Mouse (Mus musculus): ENCODE measurements around the gene Cyp2c69. TPM values are rescaled to one million over a fixed set of nuclear protein-coding genes. Genes with fewer than 3 reads are reported as not detected.
"Not testable (repeated sequence)": the region's sequence is repeated elsewhere in the genome, so short reads cannot be mapped to it uniquely, and the experiment has no call there.

Cyp2c69 gene
- not detected in 2 replicates for polyA plus RNA-seq (2016; fragmentation: Nextera tagmentation; extraction: Ambion mirVana)

GRCm38 (mm10) chr19:39886699-39887098 is at the start of gene Cyp2c69:
Gene Cyp2c69, minus strand, starts transcription at chr19:39886799.
- not testable (repeated sequence) for H3K36me3 ChIP-seq; H3K27me3 ChIP-seq (ENCODE audit: insufficient read depth, poor library complexity, severe bottlenecking)

GRCm38 (mm10) chr19:39935396-39935795 is 48.8 kb upstream of the Cyp2c69 start:
- no peaks in the 10 kb centered on the region for H3K4me1 ChIP-seq (replicated peaks)
- no peak for DNase-seq (ENCODE audit: low spot score)
- H3K9me3 ChIP-seq: peaks cover 23% of the 10 kb centered on the region; the same call in 1 of the 2 replicates
- H3K4me3 ChIP-seq: no peak overlapping the region
- no peaks in the 10 kb centered on the region for H3K36me3 ChIP-seq
- no peak overlapping the region for H3K27ac ChIP-seq
- WGBS: 90% methylated on average over 2 of the region's 2 CpGs
- no peaks in the 10 kb centered on the region for H3K27me3 ChIP-seq (ENCODE audit: insufficient read depth, poor library complexity, severe bottlenecking)

More at GRCm38 (mm10) chr19:39886699-39887098, at the start of gene Cyp2c69:
- not testable (repeated sequence) for H3K4me1 ChIP-seq (replicated peaks); H3K4me3 ChIP-seq; DNase-seq (ENCODE audit: low spot score); H3K9me3 ChIP-seq; H3K27ac ChIP-seq
- WGBS: 91% methylated on average over 3 of the region's 3 CpGs

DNA sequence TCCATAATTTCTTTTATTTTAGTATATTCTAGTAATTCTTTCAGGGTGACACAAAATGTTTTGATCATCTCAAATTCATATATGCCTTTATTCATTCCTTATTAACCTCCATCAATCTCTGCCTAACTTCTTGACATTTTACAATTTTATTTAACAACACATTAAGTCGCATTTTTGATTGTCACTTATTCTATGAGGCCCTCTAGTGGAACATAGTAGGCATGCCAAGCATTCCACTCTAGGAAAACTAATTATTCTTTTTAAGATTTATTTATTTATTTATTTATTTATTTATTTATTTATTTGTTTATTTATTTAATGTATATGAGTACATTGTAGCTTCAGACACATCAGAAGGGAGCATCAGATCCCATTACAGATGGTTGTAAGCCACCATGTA is 43.4 kb upstream of the Cyp2c69 start:
- Histone ChIP-seq H3K27ac (no peak overlapping the region), H3K4me3 (no peak overlapping the region), H3K9me3 (peaks cover 17% of the 10 kb centered on the region; the same call in 1 of the 2 replicates), H3K27me3 (ENCODE audit: insufficient read depth, poor library complexity, severe bottlenecking) (no peaks in the 10 kb centered on the region), H3K36me3 (no peaks in the 10 kb centered on the region), H3K4me1 (replicated peaks) (no peaks in the 10 kb centered on the region)
- WGBS: 68% methylated on average over 1 of the region's 1 CpGs
- no peak for DNase-seq (ENCODE audit: low spot score)

GRCm38 (mm10) chr19:39901656-39902055 is 15.1 kb upstream of the Cyp2c69 start:
- DNase-seq (ENCODE audit: low spot score): no peak
- H3K4me3 ChIP-seq: no peak overlapping the region

DNA sequence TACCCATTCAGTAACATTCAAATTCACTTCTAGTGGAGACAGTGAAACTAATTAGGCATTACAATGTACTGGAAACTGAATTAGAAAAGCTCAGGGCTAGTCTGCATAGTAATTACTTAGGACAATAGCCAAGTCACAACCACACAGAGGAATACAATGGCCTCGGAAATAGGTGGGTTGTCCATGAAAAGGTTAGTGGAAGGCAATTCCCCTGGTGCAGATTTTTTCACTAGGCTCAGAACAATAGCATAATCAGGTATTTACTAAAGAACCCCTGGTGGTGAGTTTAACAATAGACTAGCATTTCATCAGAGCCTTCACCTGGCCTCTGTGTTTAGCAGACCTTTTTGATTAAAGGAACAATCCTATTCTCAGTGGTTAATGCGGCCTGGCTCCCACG is 3.5 kb upstream of the Cyp2c69 start:
- not testable (repeated sequence) for H3K4me1 ChIP-seq (replicated peaks); DNase-seq (ENCODE audit: low spot score); H3K36me3 ChIP-seq; H3K9me3 ChIP-seq; H3K27me3 ChIP-seq (ENCODE audit: insufficient read depth, poor library complexity, severe bottlenecking); H3K4me3 ChIP-seq; H3K27ac ChIP-seq
- WGBS: 87% methylated on average over 3 of the region's 3 CpGs

More at GRCm38 (mm10) chr19:39901656-39902055, 15.1 kb upstream of the Cyp2c69 start:
- Histone ChIP-seq H3K27me3 (ENCODE audit: insufficient read depth, poor library complexity, severe bottlenecking) (no peaks in the 10 kb centered on the region), H3K4me1 (replicated peaks) (no peaks in the 10 kb centered on the region), H3K27ac (no peak overlapping the region), H3K36me3 (no peaks in the 10 kb centered on the region), H3K9me3 (peaks cover 11% of the 10 kb centered on the region; the same call in 1 of the 2 replicates)
- 83% methylated on average over 2 of the region's 2 CpGs for WGBS

- 87% methylated on average over 1 of the region's 1 CpGs for WGBS
- Histone ChIP-seq H3K36me3 (no peaks in the 10 kb centered on the region), H3K27me3 (ENCODE audit: insufficient read depth, poor library complexity, severe bottlenecking) (no peaks in the 10 kb centered on the region), H3K4me3 (no peak overlapping the region), H3K27ac (no peak overlapping the region), H3K4me1 (replicated peaks) (no peaks in the 10 kb centered on the region), H3K9me3 (no peaks in the 10 kb centered on the region)
- DNase-seq (ENCODE audit: low spot score): no peak
Observed at GRCm38 (mm10) chr19:39866133-39866532, 20.5 kb downstream of the Cyp2c69 start.

DNA sequence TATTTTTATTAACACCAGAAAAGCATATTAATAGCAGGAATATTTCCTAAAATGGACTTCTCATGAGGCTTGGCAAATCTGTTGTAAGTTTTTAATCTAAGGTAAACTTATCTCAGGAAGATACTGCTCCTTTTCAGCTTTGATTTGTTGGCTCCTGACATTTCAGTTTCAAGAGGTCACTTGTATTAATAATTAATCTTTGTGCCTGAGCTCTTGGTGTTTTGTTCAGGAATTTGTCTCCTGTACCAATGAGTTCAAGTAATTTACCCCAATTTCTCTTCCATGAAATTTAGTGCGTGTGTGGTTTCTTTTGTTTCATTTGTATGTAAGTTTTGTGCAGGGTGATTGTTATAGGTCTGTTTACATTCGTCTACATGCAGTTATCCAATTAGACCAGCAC is 65.7 kb downstream of the Cyp2c69 start:
- not testable (repeated sequence) for H3K36me3 ChIP-seq; H3K27me3 ChIP-seq (ENCODE audit: insufficient read depth, poor library complexity, severe bottlenecking); DNase-seq (ENCODE audit: low spot score); H3K4me3 ChIP-seq; H3K9me3 ChIP-seq; H3K4me1 ChIP-seq (replicated peaks); H3K27ac ChIP-seq
- WGBS: 82% methylated on average over 2 of the region's 2 CpGs

DNA sequence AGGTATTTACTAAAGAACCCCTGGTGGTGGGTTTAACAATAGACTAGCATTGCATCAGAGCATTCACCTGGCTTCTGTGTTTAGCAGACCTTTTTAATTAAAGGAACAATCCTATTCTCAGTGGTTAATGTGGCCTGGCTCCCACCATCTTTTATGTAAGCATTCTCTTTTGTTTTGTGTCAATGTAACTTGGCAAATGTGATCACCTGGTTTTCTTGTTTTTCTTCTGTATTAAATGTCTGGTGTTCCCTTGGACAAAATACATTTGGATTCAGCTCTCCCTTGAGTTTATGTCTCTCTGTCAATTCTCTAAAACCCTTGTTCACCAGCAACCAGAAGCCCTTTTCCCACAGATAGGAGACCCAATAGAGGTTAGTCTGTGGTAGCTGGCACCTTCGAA is 70.2 kb downstream of the Cyp2c69 start:
- not testable (repeated sequence) for H3K4me3 ChIP-seq; H3K4me1 ChIP-seq (replicated peaks); H3K9me3 ChIP-seq; H3K36me3 ChIP-seq; H3K27ac ChIP-seq; H3K27me3 ChIP-seq (ENCODE audit: insufficient read depth, poor library complexity, severe bottlenecking); DNase-seq (ENCODE audit: low spot score)
- WGBS: 88% methylated on average over 1 of the region's 1 CpGs

GRCm38 (mm10) chr19:39815991-39816390 is 70.6 kb downstream of the Cyp2c69 start:
- not testable (repeated sequence) for H3K27ac ChIP-seq; H3K4me3 ChIP-seq; H3K4me1 ChIP-seq (replicated peaks); H3K36me3 ChIP-seq; H3K27me3 ChIP-seq (ENCODE audit: insufficient read depth, poor library complexity, severe bottlenecking); DNase-seq (ENCODE audit: low spot score); H3K9me3 ChIP-seq
- 67% methylated on average over 4 of the region's 4 CpGs for WGBS

- H3K4me1 ChIP-seq (replicated peaks); H3K36me3 ChIP-seq; H3K27ac ChIP-seq; H3K9me3 ChIP-seq; H3K27me3 ChIP-seq (ENCODE audit: insufficient read depth, poor library complexity, severe bottlenecking); DNase-seq (ENCODE audit: low spot score); H3K4me3 ChIP-seq: not testable (repeated sequence)
- 89% methylated on average over 3 of the region's 3 CpGs for WGBS
Observed at GRCm38 (mm10) chr19:39812714-39813113, 73.9 kb downstream of the Cyp2c69 start, which contains the start of gene Cyp2c40. Gene Cyp2c40, minus strand, starts transcription at chr19:39812814.

Other genes with a start within 250 kb of the Cyp2c69 start
- not detected in 2 replicates for gene Cyp2c67, start 237.7 kb downstream of the Cyp2c69 start, polyA plus RNA-seq (2016; fragmentation: Nextera tagmentation; extraction: Ambion mirVana)
- gene Cyp2c68, start 145.7 kb downstream of the Cyp2c69 start, polyA plus RNA-seq (2016; fragmentation: Nextera tagmentation; extraction: Ambion mirVana): not detected in 2 replicates
- gene Cyp2c40, start 74.0 kb downstream of the Cyp2c69 start, polyA plus RNA-seq (2016; fragmentation: Nextera tagmentation; extraction: Ambion mirVana): not detected in 2 replicates
- not detected in 2 replicates for gene Cyp2c37, start 105.6 kb upstream of the Cyp2c69 start, polyA plus RNA-seq (2016; fragmentation: Nextera tagmentation; extraction: Ambion mirVana)
- gene Cyp2c54, start 187.0 kb upstream of the Cyp2c69 start, polyA plus RNA-seq (2016; fragmentation: Nextera tagmentation; extraction: Ambion mirVana): not detected in 2 replicates
- not detected in 2 replicates for gene Cyp2c50, start 202.9 kb upstream of the Cyp2c69 start, polyA plus RNA-seq (2016; fragmentation: Nextera tagmentation; extraction: Ambion mirVana)

All from hindbrain, embryonic 10.5 days (tissue).